Mouse (Mus musculus): ENCODE measurements around the gene Grk6. TPM values are rescaled to one million over a fixed set of nuclear protein-coding genes. Genes with fewer than 3 reads are reported as not detected.

Grk6 gene
- polyA plus RNA-seq, 1 experiment from 2014 or later: 38.5 TPM

GRCm38 (mm10) chr13:55471819-55472131 lies 26.9 kb downstream of the Grk6 start:
- H3K27me3 ChIP-seq: no peaks in the 10 kb centered on the region
- peaks cover 38% of the 10 kb centered on the region for H3K36me3 ChIP-seq
- 0% methylated on average over 31 of the region's 31 CpGs for WGBS
- no peaks in the 10 kb centered on the region for H3K9me3 ChIP-seq
- ATAC-seq (ENCODE audit: low read depth): peak; percentile 52
- H3K4me1 ChIP-seq (replicated peaks): peaks cover 86% of the 10 kb centered on the region
- peak overlapping the region; percentile 49 for H3K4me3 ChIP-seq
- peak overlapping the region; percentile 93 for H3K4me2 ChIP-seq
- H3K9ac ChIP-seq: peak overlapping the region; percentile 85
- H3K27ac ChIP-seq (replicated peaks): peak overlapping the region; percentile 92

- Histone ChIP-seq H3K4me2 (peak overlapping the region; percentile 93), H3K9me3 (no peaks in the 10 kb centered on the region), H3K27me3 (no peaks in the 10 kb centered on the region), H3K4me3 (peak overlapping the region; percentile 49), H3K9ac (peak overlapping the region; percentile 85), H3K4me1 (replicated peaks) (peaks cover 86% of the 10 kb centered on the region), H3K36me3 (peaks cover 44% of the 10 kb centered on the region), H3K27ac (replicated peaks) (peak overlapping the region; percentile 92)
- under 1% methylated on average over 92 of the region's 103 CpGs for WGBS
- ATAC-seq (ENCODE audit: low read depth): peak; percentile 60
These were observed 27.5 kb downstream of the Grk6 start for GRCm38 (mm10) chr13:55472132-55473022.

GRCm38 (mm10) chr13:55473076-55473831 lies 28.4 kb downstream of the Grk6 start:
- no peak for ATAC-seq (ENCODE audit: low read depth)
- Histone ChIP-seq H3K9me3 (no peaks in the 10 kb centered on the region), H3K4me2 (peak overlapping the region; percentile 93), H3K9ac (peak overlapping the region; percentile 85), H3K4me1 (replicated peaks) (peaks cover 86% of the 10 kb centered on the region), H3K4me3 (peak overlapping the region; percentile 49), H3K36me3 (peaks cover 53% of the 10 kb centered on the region), H3K27me3 (no peaks in the 10 kb centered on the region), H3K27ac (replicated peaks) (peak overlapping the region; percentile 92)
- WGBS: 18% methylated on average over 18 of the region's 18 CpGs

GRCm38 (mm10) chr13:55473961-55474360 lies 29.1 kb downstream of the Grk6 start:
- 54% methylated on average over 11 of the region's 11 CpGs for WGBS
- ATAC-seq (ENCODE audit: low read depth): no peak
- Histone ChIP-seq H3K4me1 (replicated peaks) (peaks cover 80% of the 10 kb centered on the region), H3K9me3 (no peaks in the 10 kb centered on the region), H3K4me2 (peak overlapping the region; percentile 93; the same call in 1 of the 2 replicates), H3K9ac (peak overlapping the region; percentile 85; the same call in 1 of the 2 replicates), H3K36me3 (peaks cover 59% of the 10 kb centered on the region), H3K4me3 (no peak overlapping the region; the same call in 1 of the 2 replicates), H3K27me3 (no peaks in the 10 kb centered on the region), H3K27ac (replicated peaks) (peak overlapping the region; percentile 92)

- peaks cover 66% of the 10 kb centered on the region for H3K36me3 ChIP-seq
- H3K4me3 ChIP-seq: no peak overlapping the region
- H3K27ac ChIP-seq (replicated peaks): peak overlapping the region; percentile 92
- H3K9me3 ChIP-seq: no peaks in the 10 kb centered on the region
- H3K27me3 ChIP-seq: no peaks in the 10 kb centered on the region
- no peak for ATAC-seq (ENCODE audit: low read depth)
- H3K4me2 ChIP-seq: 0 out of 2 replicates have a peak overlapping the region, but pooled peaks have one; percentile 7
- 22% methylated on average over 5 of the region's 5 CpGs for WGBS
- H3K9ac ChIP-seq: peak overlapping the region; percentile 45; the same call in 1 of the 2 replicates
- peaks cover 73% of the 10 kb centered on the region for H3K4me1 ChIP-seq (replicated peaks)
These were observed 29.8 kb downstream of the Grk6 start for GRCm38 (mm10) chr13:55474621-55475069.

GRCm38 (mm10) chr13:55475750-55476149 lies 30.9 kb downstream of the Grk6 start:
- peak overlapping the region; percentile 45; the same call in 1 of the 2 replicates for H3K9ac ChIP-seq
- H3K9me3 ChIP-seq: no peaks in the 10 kb centered on the region
- peaks cover 77% of the 10 kb centered on the region for H3K36me3 ChIP-seq
- 88% methylated on average over 5 of the region's 5 CpGs for WGBS
- peaks cover 62% of the 10 kb centered on the region for H3K4me1 ChIP-seq (replicated peaks)
- no peaks in the 10 kb centered on the region for H3K27me3 ChIP-seq
- no peak for ATAC-seq (ENCODE audit: low read depth)
- H3K4me3 ChIP-seq: no peak overlapping the region
- no peak overlapping the region for H3K4me2 ChIP-seq
- 0 out of 2 replicates have a peak overlapping the region, but pooled peaks have one; percentile 42 for H3K27ac ChIP-seq (replicated peaks)

GRCm38 (mm10) chr13:55476256-55476655 lies 31.4 kb downstream of the Grk6 start:
- 91% methylated on average over 8 of the region's 8 CpGs for WGBS
- Histone ChIP-seq H3K36me3 (peaks cover 82% of the 10 kb centered on the region), H3K27me3 (no peaks in the 10 kb centered on the region), H3K4me1 (replicated peaks) (peaks cover 57% of the 10 kb centered on the region), H3K27ac (replicated peaks) (no peak overlapping the region), H3K9ac (peak overlapping the region; percentile 45; the same call in 1 of the 2 replicates), H3K4me3 (no peak overlapping the region), H3K9me3 (no peaks in the 10 kb centered on the region), H3K4me2 (no peak overlapping the region)
- ATAC-seq (ENCODE audit: low read depth): no peak

GRCm38 (mm10) chr13:55477492-55477891 lies 32.6 kb downstream of the Grk6 start:
- no peak overlapping the region for H3K4me3 ChIP-seq
- peaks cover 56% of the 10 kb centered on the region for H3K4me1 ChIP-seq (replicated peaks)
- H3K27ac ChIP-seq (replicated peaks): no peak overlapping the region
- ATAC-seq (ENCODE audit: low read depth): no peak
- no peaks in the 10 kb centered on the region for H3K9me3 ChIP-seq
- no peak overlapping the region for H3K9ac ChIP-seq
- H3K4me2 ChIP-seq: no peak overlapping the region
- WGBS: 63% methylated on average over 16 of the region's 16 CpGs
- peaks cover 95% of the 10 kb centered on the region for H3K36me3 ChIP-seq
- H3K27me3 ChIP-seq: no peaks in the 10 kb centered on the region

- H3K9me3 ChIP-seq: no peaks in the 10 kb centered on the region
- no peak overlapping the region for H3K4me2 ChIP-seq
- H3K36me3 ChIP-seq: peaks cover 99% of the 10 kb centered on the region
- 51% methylated on average over 5 of the region's 5 CpGs for WGBS
- peaks cover 56% of the 10 kb centered on the region for H3K4me1 ChIP-seq (replicated peaks)
- H3K4me3 ChIP-seq: no peak overlapping the region
- no peaks in the 10 kb centered on the region for H3K27me3 ChIP-seq
- no peak for ATAC-seq (ENCODE audit: low read depth)
- no peak overlapping the region for H3K27ac ChIP-seq (replicated peaks)
- H3K9ac ChIP-seq: no peak overlapping the region
These were observed 33.2 kb downstream of the Grk6 start for GRCm38 (mm10) chr13:55478036-55478435.

- WGBS: 82% methylated on average over 7 of the region's 7 CpGs
- ATAC-seq (ENCODE audit: low read depth): no peak
- Histone ChIP-seq H3K4me1 (replicated peaks) (peaks cover 56% of the 10 kb centered on the region), H3K36me3 (peaks cover 90% of the 10 kb centered on the region), H3K9me3 (no peaks in the 10 kb centered on the region), H3K9ac (no peak overlapping the region), H3K4me2 (no peak overlapping the region), H3K27me3 (no peaks in the 10 kb centered on the region), H3K4me3 (no peak overlapping the region), H3K27ac (replicated peaks) (0 out of 2 replicates have a peak overlapping the region, but pooled peaks have one; percentile 3)
These were observed 34.1 kb downstream of the Grk6 start for GRCm38 (mm10) chr13:55479008-55479407.

GRCm38 (mm10) chr13:55479929-55480328 lies 35.1 kb downstream of the Grk6 start:
- H3K27me3 ChIP-seq: no peaks in the 10 kb centered on the region
- no peak overlapping the region for H3K4me3 ChIP-seq
- H3K4me2 ChIP-seq: no peak overlapping the region
- H3K9me3 ChIP-seq: no peaks in the 10 kb centered on the region
- no peak for ATAC-seq (ENCODE audit: low read depth)
- 0 out of 2 replicates have a peak overlapping the region, but pooled peaks have one; percentile 12 for H3K9ac ChIP-seq
- H3K36me3 ChIP-seq: peaks cover 81% of the 10 kb centered on the region
- H3K4me1 ChIP-seq (replicated peaks): peaks cover 56% of the 10 kb centered on the region
- no peak overlapping the region for H3K27ac ChIP-seq (replicated peaks)

GRCm38 (mm10) chr13:55482542-55482941 lies 37.7 kb downstream of the Grk6 start:
- Histone ChIP-seq H3K4me3 (peak overlapping the region; percentile 99), H3K9me3 (no peaks in the 10 kb centered on the region), H3K27me3 (no peaks in the 10 kb centered on the region), H3K9ac (peak overlapping the region; percentile 100; the same call in 1 of the 2 replicates), H3K4me2 (peak overlapping the region; percentile 100), H3K36me3 (peaks cover 55% of the 10 kb centered on the region), H3K27ac (replicated peaks) (peak overlapping the region; percentile 99; the same call in 1 of the 2 replicates), H3K4me1 (replicated peaks) (peaks cover 53% of the 10 kb centered on the region)
- WGBS: 80% methylated on average over 7 of the region's 7 CpGs
- ATAC-seq (ENCODE audit: low read depth): no peak

All from neural tube, embryonic 13.5 days (tissue).